In the genomic region with DNA sequence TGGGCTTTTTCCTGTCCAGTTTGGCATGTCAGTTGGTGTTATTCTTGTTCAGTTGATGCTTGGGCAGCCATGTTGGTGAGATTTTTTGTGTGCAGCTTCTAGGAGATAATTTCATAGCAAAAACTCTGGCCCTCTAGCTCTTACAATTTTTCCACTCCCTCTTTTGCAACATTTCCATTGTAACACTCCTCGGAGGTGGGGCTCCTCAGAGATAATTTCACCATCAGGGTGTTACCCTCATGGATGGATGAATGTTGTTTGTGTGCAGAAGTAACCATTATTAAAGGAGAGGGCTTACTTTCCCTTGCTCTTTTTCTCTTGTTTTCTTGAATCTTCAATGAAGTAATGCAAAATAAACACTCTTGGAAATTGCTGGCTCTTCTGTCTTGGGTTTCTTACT, we compare ENCODE assay signal across 25 mouse cellular contexts.
"Had no signal": no experiment of that assay in that cellular context is flagged by ENCODE, and none has a peak within 500 bp of the region (broad histone marks: within the 10 kb centered on the region; RNA-seq: fewer than 3 reads in every experiment).

No protein-coding gene starts in this region.

- H3K9me3 ChIP-seq: heart, embryonic 10.5 days; heart, embryonic 13.5 days; heart, embryonic 15.5 days; hindbrain, embryonic 13.5 days; hindbrain, embryonic 15.5 days; kidney, embryonic 15.5 days; limb, embryonic 10.5 days; limb, embryonic 12.5 days had no signal

- H3K27me3 ChIP-seq: heart, embryonic 13.5 days; heart, embryonic 15.5 days; hindbrain, embryonic 13.5 days; hindbrain, embryonic 15.5 days; kidney, embryonic 15.5 days; limb, embryonic 12.5 days had no signal

- H3K27ac ChIP-seq: gastrocnemius, adult 2 months; heart, embryonic 10.5 days; heart, embryonic 13.5 days; heart, embryonic 15.5 days; hindbrain, embryonic 13.5 days; hindbrain, embryonic 15.5 days; hindbrain, postnatal 0 days; kidney, embryonic 15.5 days; kidney, postnatal 0 days; left cerebral cortex, adult 2 months; limb, embryonic 10.5 days; limb, embryonic 12.5 days had no signal

- ATAC-seq: hindbrain, postnatal 0 days; intestine, embryonic 16.5 days had no signal

- H3K4me2 ChIP-seq: heart, embryonic 13.5 days; heart, embryonic 15.5 days; hindbrain, embryonic 13.5 days; hindbrain, embryonic 15.5 days; kidney, embryonic 15.5 days; limb, embryonic 12.5 days; liver, embryonic 11.5 days had no signal

- H3K36me3 ChIP-seq: heart, embryonic 10.5 days; heart, embryonic 13.5 days; heart, embryonic 15.5 days; hindbrain, embryonic 13.5 days; hindbrain, embryonic 15.5 days; kidney, embryonic 15.5 days; limb, embryonic 10.5 days; limb, embryonic 12.5 days had no signal

- H3K4me1 ChIP-seq: heart, embryonic 10.5 days; heart, embryonic 13.5 days; heart, embryonic 15.5 days; hindbrain, embryonic 13.5 days; hindbrain, embryonic 15.5 days; kidney, embryonic 15.5 days; limb, embryonic 10.5 days; limb, embryonic 12.5 days had no signal

- H3K9ac ChIP-seq: heart, embryonic 13.5 days; heart, embryonic 15.5 days; hindbrain, embryonic 13.5 days; hindbrain, embryonic 15.5 days; kidney, embryonic 15.5 days; limb, embryonic 12.5 days had no signal

- H3K4me3 ChIP-seq: gastrocnemius, adult 2 months; heart, embryonic 10.5 days; heart, embryonic 13.5 days; heart, embryonic 15.5 days; hindbrain, embryonic 13.5 days; hindbrain, embryonic 15.5 days; kidney, embryonic 15.5 days; left cerebral cortex, adult 2 months; limb, embryonic 10.5 days; limb, embryonic 12.5 days had no signal

- DNase-seq: gastrocnemius, adult 2 months; gastrocnemius, postnatal 10 days; gastrocnemius, postnatal 25 days; heart, adult 11 months; heart, postnatal 14 days; heart, postnatal 36 days; kidney, adult 11 months; kidney, adult 2 months; kidney, adult 9 months; kidney, postnatal 14 days; kidney, postnatal 36 days; liver had no signal
